Mouse (Mus musculus) cerebellum, adult 2 months (tissue): ENCODE data around the gene Tex22. TPM values are rescaled to one million over a fixed set of nuclear protein-coding genes. Genes with fewer than 3 reads are reported as not detected.

Experiments
- DNase-seq, 2 experiments: peaks; one replicate each; pipeline ENCODE4 v3.0.0; 2021
- H3K27ac ChIP-seq: fragments of 200-500 bp; 2 replicates; pipeline ENCODE4 v1.5.1; 2012; ENCODE audit warnings: low read length, control low read depth, inconsistent platforms; ENCODE audit not compliant: insufficient read depth
- H3K27me3 ChIP-seq: fragments of 200-500 bp; 2 replicates; pipeline ENCODE4 v1.6.1; 2012; ENCODE audit warnings: inconsistent platforms, mild to moderate bottlenecking, low read length, moderate library complexity; ENCODE audit not compliant: control insufficient read depth, insufficient read depth
- H3K4me1 ChIP-seq: fragments of 200-500 bp; 2 replicates; pipeline ENCODE4 v1.6.1; 2011; ENCODE audit warnings: low read length; ENCODE audit not compliant: control insufficient read depth, insufficient read depth
- H3K4me3 ChIP-seq: fragments of 200-500 bp; replicated peaks from 2 replicates; pipeline ENCODE3; 2011; ENCODE audit warnings: mild to moderate bottlenecking, low read depth, low read length, control low read depth; ENCODE audit not compliant: insufficient read depth
- CTCF ChIP-seq: fragments of 200-500 bp; IDR thresholded peaks from 2 replicates; pipeline ENCODE4 v1.5.1; 2011; ENCODE audit warnings: low read depth, mild to moderate bottlenecking, control low read depth, low read length, moderate library complexity, borderline replicate concordance; ENCODE audit not compliant: insufficient read depth
- POLR2A ChIP-seq: fragments of 200-500 bp; IDR thresholded peaks from 2 replicates; pipeline ENCODE4 v1.6.1; 2011; ENCODE audit warnings: low read length, control low read depth, borderline replicate concordance; ENCODE audit not compliant: insufficient read depth
- WGBS: fragments of 180-500 bp; shearing (Covaris S2); methylation state at CpG from one replicate; pipeline ENCODE4 v1.1.7; 2018; 5-methylcytosine and 5-hydroxymethylcytosine counted together
- polyA plus RNA-seq: library from polyadenylated mRNA; depleted of rRNA; stranded (reverse); fragments of >200 nt; gene quantifications from 2 replicates; pipeline ENCODE4 v1.2.3, GENCODE M21; 2012

The Tex22 gene
- polyA plus RNA-seq, 1 experiment, result 0.25 TPM

- TF ChIP-seq POLR2A (no peak), CTCF (no peak)
- no peak for DNase-seq
- Histone ChIP-seq H3K27me3 (no peaks in the 10 kb centered on the region), H3K4me3 (no peak overlapping the region), H3K4me1 (peaks cover 8% of the 10 kb centered on the region), H3K27ac (peak overlapping the region; percentile 42; the same call in 1 of the 2 replicates)
- WGBS, result 48% methylated on average over 6 of the region's 6 CpGs
Observed at GRCm38 (mm10) chr12:113075486-113075885, 1.2 kb downstream of the Tex22 start.

- WGBS, result 61% methylated on average over 3 of the region's 3 CpGs
- TF ChIP-seq CTCF (no peak), POLR2A (no peak)
- Histone ChIP-seq H3K4me3 (no peak overlapping the region), H3K27me3 (no peaks in the 10 kb centered on the region), H3K4me1 (no peaks in the 10 kb centered on the region), H3K27ac (no peak overlapping the region)
- no peak for DNase-seq
Observed at GRCm38 (mm10) chr12:113087276-113087675, 13.0 kb downstream of the Tex22 start.

- 59% methylated on average over 4 of the region's 4 CpGs for WGBS
- no peak overlapping the region for H3K27ac ChIP-seq
- no peaks in the 10 kb centered on the region for H3K4me1 ChIP-seq
- no peak for DNase-seq
- no peaks in the 10 kb centered on the region for H3K27me3 ChIP-seq
- TF ChIP-seq POLR2A (no peak), CTCF (no peak)
- no peak overlapping the region for H3K4me3 ChIP-seq
Observed at GRCm38 (mm10) chr12:113088026-113088425, 13.7 kb downstream of the Tex22 start.

GRCm38 (mm10) chr12:113089107-113089506 is 14.8 kb downstream of the Tex22 start:
- TF ChIP-seq POLR2A (no peak), CTCF (no peak)

GRCm38 (mm10) chr12:113090053-113090452 is 15.8 kb downstream of the Tex22 start:
- Histone ChIP-seq H3K27me3 (no peaks in the 10 kb centered on the region), H3K4me3 (no peak overlapping the region), H3K4me1 (no peaks in the 10 kb centered on the region), H3K27ac (no peak overlapping the region)
- WGBS, result 75% methylated on average over 17 of the region's 17 CpGs
- TF ChIP-seq CTCF, result no peak
- no peak for TF ChIP-seq POLR2A
- no peak for DNase-seq

More at GRCm38 (mm10) chr12:113089107-113089506, 14.8 kb downstream of the Tex22 start:
- Histone ChIP-seq H3K4me1 (no peaks in the 10 kb centered on the region), H3K4me3 (no peak overlapping the region), H3K27ac (no peak overlapping the region), H3K27me3 (no peaks in the 10 kb centered on the region)
- 94% methylated on average over 6 of the region's 6 CpGs for WGBS
- no peak for DNase-seq

- no peak overlapping the region for H3K4me3 ChIP-seq
- no peaks in the 10 kb centered on the region for H3K27me3 ChIP-seq
- WGBS, result 17% methylated on average over 5 of the region's 5 CpGs
- peaks cover 28% of the 10 kb centered on the region for H3K4me1 ChIP-seq
- no peak for TF ChIP-seq CTCF
- no peak for TF ChIP-seq POLR2A
- DNase-seq, result peak; percentile 43 to 49
- no peak overlapping the region for H3K27ac ChIP-seq
Observed at GRCm38 (mm10) chr12:113097040-113097439, 22.7 kb downstream of the Tex22 start.

GRCm38 (mm10) chr12:113097749-113098281 is 23.5 kb downstream of the Tex22 start, which contains the start of gene Mta1:
Mta1 (plus strand) TSS chr12:113098278.
- WGBS, result under 1% methylated on average over 31 of the region's 53 CpGs
- H3K27ac ChIP-seq, result peak within 1 kb of the TSS; percentile 85
- TF ChIP-seq POLR2A (no peak), CTCF (no peak)
- peaks cover 29% of the 10 kb centered on the region for H3K4me1 ChIP-seq
- no peaks in the 10 kb centered on the region for H3K27me3 ChIP-seq
- peak within 1 kb of the TSS; percentile 84 for H3K4me3 ChIP-seq
- peak; percentile 64 to 72 for DNase-seq

- peaks cover 33% of the 10 kb centered on the region for H3K4me1 ChIP-seq
- peak overlapping the region; percentile 45 for H3K27ac ChIP-seq
- TF ChIP-seq POLR2A (no peak), CTCF (no peak)
- no peaks in the 10 kb centered on the region for H3K27me3 ChIP-seq
- DNase-seq, result peak; percentile 45 to 51
- H3K4me3 ChIP-seq, result peak overlapping the region; percentile 60
- WGBS, result 1% methylated on average over 56 of the region's 60 CpGs
Observed at GRCm38 (mm10) chr12:113098530-113099151, 24.3 kb downstream of the Tex22 start.
